Mouse (Mus musculus): ENCODE data around the gene Prl8a1.

Gene Prl8a1

GRCm38 (mm10) chr13:27582071-27582470, at the start of gene Prl8a1:
Gene Prl8a1 (minus strand): TSS chr13:27582171.
- DNase-seq (ENCODE audit: low spot score), result no peak

- no peak for DNase-seq (ENCODE audit: low spot score)
These were observed 28.5 kb upstream of the Prl8a1 start, which contains the start of gene Prl7b1 for GRCm38 (mm10) chr13:27610482-27610881. Gene Prl7b1 (minus strand): TSS chr13:27610582.

GRCm38 (mm10) chr13:27564506-27564905, 17.5 kb downstream of the Prl8a1 start, which contains the start of gene Prl8a9:
Gene Prl8a9 (minus strand): TSS chr13:27564606.
- no peak for DNase-seq (ENCODE audit: low spot score)

- no peak for DNase-seq (ENCODE audit: low spot score)
These were observed 28.6 kb downstream of the Prl8a1 start for GRCm38 (mm10) chr13:27553336-27553735.
